Mouse (Mus musculus): ENCODE measurements at regions not wholly inside any gene's neighbourhood (a gene's known extent, or its start where the extent isn't known, plus 50 kb on each side); places are given as distances from the start of the nearest gene placed in this dataset.
A peak's percentile ranks its signal among the peaks of the same experiment; 100 is the strongest.

- DNase-seq (ENCODE audit: low spot score): no peak
Measured at GRCm38 (mm10) chr16:30652692-30653091, 53.2 kb downstream of the Fam43a start.

GRCm38 (mm10) chr16:30653806-30654205 lies 54.3 kb downstream of the Fam43a start:
- DNase-seq (ENCODE audit: low spot score): peak; percentile 26

GRCm38 (mm10) chr16:30654226-30654625 lies 54.7 kb downstream of the Fam43a start:
- DNase-seq (ENCODE audit: low spot score): no peak

- no peak for DNase-seq (ENCODE audit: low spot score)
Measured at GRCm38 (mm10) chr16:30655798-30656221, 56.3 kb downstream of the Fam43a start.

GRCm38 (mm10) chr16:30656881-30657280 lies 57.4 kb downstream of the Fam43a start:
- no peak for DNase-seq (ENCODE audit: low spot score)

- DNase-seq (ENCODE audit: low spot score): no peak
Measured at GRCm38 (mm10) chr16:30658921-30659320, 59.4 kb downstream of the Fam43a start.

GRCm38 (mm10) chr16:30661086-30661977 lies 61.8 kb downstream of the Fam43a start:
- DNase-seq (ENCODE audit: low spot score): no peak

GRCm38 (mm10) chr16:30663055-30663454 lies 63.5 kb downstream of the Fam43a start:
- no peak for DNase-seq (ENCODE audit: low spot score)

GRCm38 (mm10) chr16:30663971-30664370 lies 64.4 kb downstream of the Fam43a start:
- no peak for DNase-seq (ENCODE audit: low spot score)

GRCm38 (mm10) chr16:30664433-30664832 lies 64.9 kb downstream of the Fam43a start:
- no peak for DNase-seq (ENCODE audit: low spot score)

- no peak for DNase-seq (ENCODE audit: low spot score)
Measured at GRCm38 (mm10) chr16:30665881-30666280, 66.4 kb downstream of the Fam43a start.

GRCm38 (mm10) chr16:30669883-30670282 lies 70.4 kb downstream of the Fam43a start:
- no peak for DNase-seq (ENCODE audit: low spot score)

GRCm38 (mm10) chr16:30671584-30671983 lies 72.1 kb downstream of the Fam43a start:
- DNase-seq (ENCODE audit: low spot score): no peak

- no peak for DNase-seq (ENCODE audit: low spot score)
Measured at GRCm38 (mm10) chr16:30672776-30673550, 73.4 kb downstream of the Fam43a start.

GRCm38 (mm10) chr16:30673662-30674061 lies 74.1 kb downstream of the Fam43a start:
- DNase-seq (ENCODE audit: low spot score): no peak

- DNase-seq (ENCODE audit: low spot score): no peak
Measured at GRCm38 (mm10) chr16:30675829-30676228, 76.3 kb downstream of the Fam43a start.

GRCm38 (mm10) chr16:30677016-30677415 lies 77.5 kb downstream of the Fam43a start:
- DNase-seq (ENCODE audit: low spot score): no peak

- DNase-seq (ENCODE audit: low spot score): no peak
Measured at GRCm38 (mm10) chr16:30677896-30678707, 78.6 kb downstream of the Fam43a start.

- no peak for DNase-seq (ENCODE audit: low spot score)
Measured at GRCm38 (mm10) chr16:30678708-30679492, 79.4 kb downstream of the Fam43a start.

- no peak for DNase-seq (ENCODE audit: low spot score)
Measured at GRCm38 (mm10) chr16:30679493-30679811, 79.9 kb downstream of the Fam43a start.

- no peak for DNase-seq (ENCODE audit: low spot score)
Measured at GRCm38 (mm10) chr16:30681421-30681820, 81.9 kb downstream of the Fam43a start.

- DNase-seq (ENCODE audit: low spot score): no peak
Measured at GRCm38 (mm10) chr16:30683986-30684385, 84.5 kb downstream of the Fam43a start.

Data from urinary bladder, postnatal 14 days (tissue).